Mouse (Mus musculus) CH12.LX (cell line): ENCODE data around the gene Intu. TPM values are rescaled to one million over a fixed set of nuclear protein-coding genes. Genes with fewer than 3 reads are reported as not detected.

Source experiments
- DNase-seq: peaks from one replicate; pipeline ENCODE4 v3.0.0-alpha.2; 2013; ENCODE audit errors: extremely low read depth
- H3K27ac ChIP-seq: 2 replicates; pipeline ENCODE4 v1.5.1; 2012; ENCODE audit warnings: low read depth, mild to moderate bottlenecking, control low read depth, moderate library complexity; ENCODE audit not compliant: insufficient read depth
- H3K27me3 ChIP-seq: replicated peaks from 2 replicates; pipeline ENCODE3; 2012; ENCODE audit warnings: inconsistent platforms
- H3K36me3 ChIP-seq, 2 experiments: replicated peaks in 1 of 2; 2 replicates each; pipeline versions ENCODE3 to v1.6.1; 2012; ENCODE audit warnings: inconsistent platforms in 1 of 2, low read length in 1 of 2, mild to moderate bottlenecking in 1 of 2, mixed read lengths in 1 of 2, moderate library complexity in 1 of 2; ENCODE audit not compliant: control insufficient read depth in 1 of 2, insufficient read depth in 1 of 2
- H3K4me1 ChIP-seq, 2 experiments: 2 replicates each; pipeline ENCODE4 v1.6.1; 2012; ENCODE audit warnings: inconsistent platforms in 1 of 2, moderate library complexity in 1 of 2; ENCODE audit not compliant: insufficient read depth in 2 of 2, control insufficient read depth in 1 of 2
- H3K4me2 ChIP-seq: 2 replicates; pipeline ENCODE4 v1.6.1; 2012; ENCODE audit warnings: low read depth, mild to moderate bottlenecking, control low read depth; ENCODE audit not compliant: poor library complexity, insufficient read depth, severe bottlenecking
- H3K4me3 ChIP-seq, 3 experiments: fragments of 150-350 bp in 1 of 3; sonication (generic) in 1 of 3; replicated peaks in 1 of 3; 2 replicates each; pipeline versions ENCODE3 to v1.5.1; 2011 to 2012; ENCODE audit warnings: low read depth in 2 of 3, low read length in 2 of 3, mild to moderate bottlenecking in 2 of 3, moderate library complexity in 2 of 3, control low read depth in 1 of 3, improper control_type of control experiment in 1 of 3, inconsistent platforms in 1 of 3, mixed read lengths in 1 of 3; ENCODE audit not compliant: poor library complexity in 1 of 3
- H3K79me2 ChIP-seq: replicated peaks from 2 replicates; pipeline ENCODE4 v1.6.1; 2012; ENCODE audit warnings: mild to moderate bottlenecking, moderate library complexity; ENCODE audit not compliant: control insufficient read depth, poor library complexity, insufficient read depth, severe bottlenecking; ENCODE audit errors: extremely low read depth
- H3K9ac ChIP-seq: 2 replicates; pipeline ENCODE4 v1.6.1; 2012; ENCODE audit warnings: low read depth, mild to moderate bottlenecking, control low read depth, moderate library complexity; ENCODE audit not compliant: insufficient read depth
- H3K9me3 ChIP-seq: replicated peaks from 2 replicates; pipeline ENCODE3; 2012; ENCODE audit warnings: low read length, inconsistent platforms, mixed read lengths
- BHLHE40 ChIP-seq: IDR thresholded peaks from 2 replicates; pipeline ENCODE4 v1.6.1; 2011; ENCODE audit warnings: mild to moderate bottlenecking, low read depth, low read length, improper control_type of control experiment
- CHD1 ChIP-seq: IDR thresholded peaks from 2 replicates; pipeline ENCODE4 v1.6.1; 2012; ENCODE audit warnings: low read depth, low read length, improper control_type of control experiment, inconsistent platforms
- CHD2 ChIP-seq: IDR thresholded peaks from 2 replicates; pipeline ENCODE4 v1.6.1; 2011; ENCODE audit warnings: low read length, improper control_type of control experiment
- CTCF ChIP-seq, 2 experiments: IDR thresholded peaks in 1 of 2; conservative IDR thresholded peaks in 1 of 2; 2 replicates each; pipeline ENCODE4 v1.5.1; 2011 to 2012; ENCODE audit warnings: low read depth in 2 of 2, low read length in 2 of 2, improper control_type of control experiment in 1 of 2, inconsistent platforms in 1 of 2, mild to moderate bottlenecking in 1 of 2, moderate library complexity in 1 of 2
- EP300 ChIP-seq: IDR thresholded peaks from 2 replicates; pipeline ENCODE4 v1.6.1; 2011; ENCODE audit warnings: low read length, improper control_type of control experiment
- ETS1 ChIP-seq: conservative IDR thresholded peaks from 2 replicates; pipeline ENCODE4 v1.6.1; 2012; ENCODE audit warnings: low read depth, mild to moderate bottlenecking, inconsistent platforms, low read length, improper control_type of control experiment, moderate library complexity
- IRF4 ChIP-seq: IDR thresholded peaks from 2 replicates; pipeline ENCODE4 v1.6.1; 2014; ENCODE audit warnings: low read depth, mild to moderate bottlenecking, inconsistent platforms, low read length, improper control_type of control experiment
- MAX ChIP-seq: IDR thresholded peaks from 2 replicates; pipeline ENCODE4 v1.6.1; 2011; ENCODE audit warnings: low read length, improper control_type of control experiment
- MEF2A ChIP-seq: IDR thresholded peaks from 2 replicates; pipeline ENCODE4 v1.6.1; 2014; ENCODE audit warnings: low read depth, mild to moderate bottlenecking, inconsistent platforms, low read length, improper control_type of control experiment, borderline replicate concordance
- MYC ChIP-seq: IDR thresholded peaks from 2 replicates; pipeline ENCODE4 v1.6.1; 2011; ENCODE audit warnings: low read depth, mild to moderate bottlenecking, improper control_type of control experiment, low read length
- NRF1 ChIP-seq: IDR thresholded peaks from 2 replicates; pipeline ENCODE4 v1.6.1; 2014; ENCODE audit warnings: low read depth, mild to moderate bottlenecking, inconsistent platforms, low read length, improper control_type of control experiment, moderate library complexity
- PAX5 ChIP-seq: IDR thresholded peaks from 2 replicates; pipeline ENCODE4 v1.6.1; 2012; ENCODE audit warnings: low read length, inconsistent platforms, mixed read lengths
- SMC3 ChIP-seq: IDR thresholded peaks from 2 replicates; pipeline ENCODE4 v1.6.1; 2011; ENCODE audit warnings: low read depth, low read length, improper control_type of control experiment
- TBP ChIP-seq: conservative IDR thresholded peaks from 2 replicates; pipeline ENCODE4 v1.6.1; 2011; ENCODE audit warnings: low read depth, low read length, improper control_type of control experiment
- TCF12 ChIP-seq: IDR thresholded peaks from 2 replicates; pipeline ENCODE4 v1.6.1; 2014; ENCODE audit warnings: low read depth, mild to moderate bottlenecking, inconsistent platforms, low read length, improper control_type of control experiment
- ZKSCAN1 ChIP-seq: IDR thresholded peaks from 2 replicates; pipeline ENCODE4 v1.6.1; 2012; ENCODE audit warnings: low read depth, inconsistent platforms, low read length, improper control_type of control experiment, borderline replicate concordance
- dilution Hi-C: fragments of 300-500 bp; cut with MboI; formaldehyde crosslinking; loops from 2 replicates; pipeline ENCODE4 v1.14.3; 2020; ENCODE audit warnings: low sequenced_read_pairs; ENCODE audit not compliant: extremely low pct_unique_long_range_greater_than_20kb, extremely low pct_ligation_motif_present
- in situ Hi-C: fragments of 300-500 bp; cut with MboI; formaldehyde crosslinking; loops from 3 replicates; pipeline ENCODE4 v1.14.3; 2019; ENCODE audit warnings: low sequenced_read_pairs, low pct_ligation_motif_present, low pct_unique_long_range_greater_than_20kb, mixed read lengths
- polyA plus RNA-seq: library from polyadenylated mRNA; unstranded; fragments of >175 nt; gene quantifications from 2 replicates; pipeline ENCODE4 v1.2.1, GENCODE M21; 2012; ENCODE audit warnings: low read depth; ENCODE audit not compliant: insufficient read length
- total RNA-seq, 2 experiments: library from RNA; depleted of rRNA; stranded (reverse); fragments of 300-350 nt in 1 of 2; fragments of >200 nt in 1 of 2; gene quantifications; 2 replicates each; pipeline ENCODE4 v1.2.3; 2012 to 2014

Intu gene
- total and polyA plus RNA-seq, 3 experiments = not detected

- Histone ChIP-seq H3K27me3 (no peaks in the 10 kb centered on the region), H3K9me3 (no peaks in the 10 kb centered on the region), H3K27ac (no peak overlapping the region), H3K36me3 (no peaks in the 10 kb centered on the region), H3K4me2 (peak overlapping the region; percentile 11; the same call in 1 of the 2 replicates), H3K79me2 (no peaks in the 10 kb centered on the region), H3K9ac (no peak overlapping the region), H3K4me1 (peaks cover 12 to 37% of the 10 kb centered on the region in 2 experiments), H3K4me3 (peak overlapping the region in 1 of 3 experiments; percentile 19)
- in situ Hi-C loops (no loop called here), dilution Hi-C loops (no loop called here)
- TF ChIP-seq SMC3 = no peak
- TF ChIP-seq NRF1 = no peak
- no peak for TF ChIP-seq PAX5
- peak; percentile 54 for TF ChIP-seq EP300
- TF ChIP-seq BHLHE40 = peak; percentile 48; the same call in 1 of the 2 replicates
- no peak for TF ChIP-seq CHD1
- TF ChIP-seq MYC = peak; percentile 63; the same call in 1 of the 2 replicates
- peak; percentile 47; the same call in 1 of the 2 replicates for TF ChIP-seq MEF2A
- TF ChIP-seq TCF12 = peak; percentile 37; the same call in 1 of the 2 replicates
- TF ChIP-seq CTCF (conservative IDR thresholded peaks at IDR 0.05 in 1 of 2, IDR thresholded peaks at IDR 0.05 in 1 of 2; ENCODE audit: low read depth in 2 of 2, low read length in 2 of 2) = no peak
- no peak for TF ChIP-seq TBP
- no peak for TF ChIP-seq ETS1
- TF ChIP-seq IRF4 = peak; percentile 85
- peak; percentile 69 for DNase-seq
Measured at GRCm38 (mm10) chr3:40546621-40547020, 15.5 kb downstream of the Intu start.

GRCm38 (mm10) chr3:40652941-40653352 is 121.9 kb downstream of the Intu start:
- Histone ChIP-seq H3K9ac (no peak overlapping the region), H3K36me3 (no peaks in the 10 kb centered on the region), H3K4me3 (no peak overlapping the region), H3K9me3 (no peaks in the 10 kb centered on the region), H3K4me1 (peaks cover 2 to 8% of the 10 kb centered on the region in 2 experiments; a peak in 3 of 4 replicates), H3K4me2 (no peak overlapping the region), H3K27ac (no peak overlapping the region), H3K79me2 (no peaks in the 10 kb centered on the region), H3K27me3 (no peaks in the 10 kb centered on the region)
- no peak for DNase-seq
- dilution Hi-C loops = no loop called here
- in situ Hi-C loops = no loop called here
- TF ChIP-seq MEF2A (no peak), MAX (no peak), ETS1 (no peak), CHD1 (no peak), EP300 (no peak)

- Histone ChIP-seq H3K4me1 (peaks cover 2 to 8% of the 10 kb centered on the region in 2 experiments; a peak in 3 of 4 replicates), H3K27me3 (no peaks in the 10 kb centered on the region), H3K79me2 (no peaks in the 10 kb centered on the region), H3K4me3 (no peak overlapping the region), H3K36me3 (no peaks in the 10 kb centered on the region), H3K9me3 (no peaks in the 10 kb centered on the region), H3K27ac (no peak overlapping the region), H3K9ac (no peak overlapping the region), H3K4me2 (no peak overlapping the region)
- no peak for TF ChIP-seq ZKSCAN1
- TF ChIP-seq ETS1 = no peak
- TF ChIP-seq CHD2 = no peak
- DNase-seq = no peak
- in situ Hi-C loops (no loop called here), dilution Hi-C loops (no loop called here)
Measured at GRCm38 (mm10) chr3:40653582-40653981, 122.5 kb downstream of the Intu start.
